Mouse (Mus musculus): ENCODE results near the gene Fezf2.

Fezf2 gene

DNA sequence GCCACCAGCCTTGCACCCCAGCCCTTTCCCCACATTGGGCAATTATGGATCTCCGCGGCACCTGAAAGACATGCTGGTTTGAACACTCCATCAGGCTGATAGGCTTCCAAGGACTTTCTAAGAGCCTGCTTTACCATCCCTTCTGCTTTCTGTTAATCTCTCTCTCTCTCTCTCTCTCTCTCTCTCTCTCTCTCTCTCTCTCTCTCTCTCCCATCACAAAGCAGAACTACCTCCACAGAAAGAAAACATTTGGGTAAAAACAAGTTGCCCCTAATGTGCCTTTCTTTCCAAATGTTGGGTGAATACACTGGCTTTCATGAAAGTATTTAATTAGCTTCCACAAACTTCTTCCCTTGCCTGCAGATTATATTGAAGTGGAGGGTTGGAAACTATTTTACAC lies at the start of gene Fezf2:
TSS of gene Fezf2 (minus strand) at position 101 of the 400 bp plus-strand sequence.
- no peak for DNase-seq

- DNase-seq, result no peak
These were observed 49.6 kb upstream of the Fezf2 start for GRCm38 (mm10) chr14:12397561-12397960.

DNA sequence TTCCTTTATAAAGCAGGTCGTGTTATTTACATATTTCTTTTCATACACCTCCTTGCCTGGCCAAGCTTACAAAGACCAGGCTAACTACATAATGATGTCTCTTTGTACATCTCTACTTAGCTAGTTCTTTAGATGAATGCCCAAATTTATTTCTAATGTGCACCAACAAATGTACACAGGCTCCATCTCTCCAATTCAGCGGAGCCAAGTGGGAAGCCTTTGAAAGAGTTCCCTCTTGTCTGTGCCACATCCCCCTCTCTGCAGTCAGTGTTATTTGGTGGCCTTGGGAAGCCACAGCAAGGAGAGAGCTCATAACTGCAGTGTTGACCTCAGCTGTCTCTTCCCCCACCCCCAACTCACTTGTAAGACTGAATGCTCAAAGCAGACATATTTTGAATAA lies 46.3 kb upstream of the Fezf2 start:
- DNase-seq, result no peak

- no peak for DNase-seq
These were observed 45.4 kb upstream of the Fezf2 start for GRCm38 (mm10) chr14:12393271-12393861.

DNA sequence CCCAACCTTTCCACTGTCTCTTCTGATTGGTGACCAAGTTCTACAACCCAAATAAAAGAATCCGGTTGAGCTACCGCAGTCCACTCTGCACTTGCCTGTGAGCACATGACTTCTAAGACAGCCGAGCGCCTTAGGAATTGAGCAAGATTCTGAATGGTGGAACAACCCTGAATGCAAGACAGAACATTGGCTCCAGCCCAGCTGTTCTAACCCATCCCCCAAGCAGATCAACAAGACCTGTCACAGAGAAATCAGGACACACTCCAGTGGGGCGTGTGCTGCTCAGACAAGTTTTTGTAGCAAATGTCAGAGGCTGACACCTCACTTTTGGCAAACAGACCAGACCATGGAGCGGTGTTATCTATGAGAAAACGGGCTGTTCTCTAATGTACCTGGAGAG lies 43.2 kb upstream of the Fezf2 start:
- no peak for DNase-seq

- no peak for DNase-seq
These were observed 40.9 kb upstream of the Fezf2 start for GRCm38 (mm10) chr14:12388806-12389436.

GRCm38 (mm10) chr14:12388192-12388795 lies 40.3 kb upstream of the Fezf2 start:
- DNase-seq, result no peak

DNA sequence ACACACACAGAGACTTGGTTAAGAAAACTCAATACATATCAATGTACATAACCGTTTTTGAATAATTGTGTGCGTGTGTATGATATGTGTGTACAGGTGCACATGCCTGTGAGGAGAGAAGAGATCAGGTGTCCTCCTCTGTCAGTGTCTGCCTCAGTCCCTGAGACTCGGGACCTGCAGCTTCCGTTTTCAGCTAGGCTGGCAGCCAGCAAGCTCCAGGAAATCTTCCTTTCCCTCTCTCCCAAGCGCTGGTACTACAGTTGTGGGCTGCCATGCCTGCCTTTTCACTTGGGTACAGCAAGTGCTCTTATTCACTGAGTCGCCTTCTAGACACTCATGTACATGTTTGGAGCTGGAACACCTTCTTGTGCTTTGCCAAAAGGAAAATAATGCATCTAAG lies 39.2 kb upstream of the Fezf2 start:
- DNase-seq, result no peak

DNA sequence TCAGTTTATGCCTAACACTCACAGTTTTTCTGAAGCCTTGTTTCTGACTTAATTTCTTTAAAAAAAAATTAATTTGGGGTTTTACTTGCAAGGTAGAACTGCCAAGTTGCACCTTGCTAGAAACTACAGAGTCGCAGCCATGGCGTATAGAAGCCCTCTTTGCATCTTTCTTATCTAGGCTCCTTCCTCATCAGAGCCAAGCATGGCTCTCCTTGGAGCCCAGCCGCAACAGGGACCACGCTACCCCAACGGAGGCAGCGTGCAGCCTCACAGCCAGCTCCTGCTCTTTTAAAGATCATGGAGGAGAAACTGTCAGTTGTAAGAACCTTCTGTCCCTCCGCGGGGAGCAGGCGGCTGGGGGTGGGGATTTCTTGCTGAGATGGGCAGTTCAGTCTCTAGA lies 29.9 kb upstream of the Fezf2 start:
- no peak for DNase-seq

DNA sequence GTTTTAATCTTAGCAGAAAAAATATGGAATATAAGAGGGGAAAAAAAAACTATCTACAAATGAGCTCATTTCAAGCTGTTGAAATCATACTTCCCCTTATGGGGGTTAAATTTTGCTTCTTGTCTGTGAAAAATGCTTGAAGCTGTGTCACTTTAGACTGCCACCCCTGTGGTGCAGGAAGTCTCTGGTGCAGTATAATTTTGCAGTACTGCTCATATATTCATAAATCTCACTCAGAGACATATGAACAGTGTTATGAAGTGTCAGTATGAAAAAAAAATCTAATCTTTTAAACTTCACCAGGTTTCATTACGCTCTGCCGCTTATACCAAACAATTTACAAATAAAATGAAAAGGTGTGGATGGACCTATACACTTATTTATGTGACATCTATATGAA lies 29.3 kb upstream of the Fezf2 start:
- no peak for DNase-seq

- DNase-seq, result no peak
These were observed 27.5 kb upstream of the Fezf2 start for GRCm38 (mm10) chr14:12375451-12375850.

- DNase-seq, result no peak
These were observed 2.4 kb upstream of the Fezf2 start for GRCm38 (mm10) chr14:12350271-12350916.

DNA sequence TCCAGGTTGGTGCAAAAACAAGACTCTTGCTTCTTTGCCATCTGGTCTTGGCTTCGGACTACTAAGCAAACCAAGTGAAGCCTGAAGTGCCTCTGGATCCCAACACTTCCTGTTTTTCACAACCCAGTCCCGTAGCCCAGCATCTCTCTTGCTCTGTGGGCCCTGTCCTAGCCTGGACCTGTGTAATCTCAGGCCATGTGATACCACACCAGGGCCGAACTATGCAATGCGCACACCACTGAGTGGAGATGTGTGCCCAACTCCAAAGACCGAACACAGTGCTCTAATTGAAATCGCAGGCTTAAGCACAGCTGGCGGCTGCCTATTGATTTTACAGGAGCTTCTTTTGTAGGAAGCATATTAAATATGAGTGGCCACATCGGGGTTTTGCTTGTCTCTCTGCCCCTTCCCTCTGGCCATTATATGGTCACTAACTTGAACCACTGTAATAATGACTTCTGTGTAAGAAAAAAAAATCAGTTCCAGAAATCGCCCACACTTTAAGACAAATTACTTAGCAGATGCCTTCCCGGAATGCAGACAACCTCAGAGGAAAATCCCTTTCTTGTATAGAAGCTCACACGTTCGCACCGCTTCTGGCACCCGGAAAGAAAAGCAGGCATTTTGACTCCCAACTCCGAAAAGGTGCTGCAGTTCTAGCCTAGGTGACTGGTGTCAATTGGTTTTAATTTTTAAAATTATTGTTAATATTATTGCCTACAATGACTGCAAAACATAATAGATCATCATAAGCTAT lies 1.5 kb upstream of the Fezf2 start:
- no peak for DNase-seq

- DNase-seq, result no peak
These were observed 956 bp downstream of the Fezf2 start for GRCm38 (mm10) chr14:12346865-12347600.

DNA sequence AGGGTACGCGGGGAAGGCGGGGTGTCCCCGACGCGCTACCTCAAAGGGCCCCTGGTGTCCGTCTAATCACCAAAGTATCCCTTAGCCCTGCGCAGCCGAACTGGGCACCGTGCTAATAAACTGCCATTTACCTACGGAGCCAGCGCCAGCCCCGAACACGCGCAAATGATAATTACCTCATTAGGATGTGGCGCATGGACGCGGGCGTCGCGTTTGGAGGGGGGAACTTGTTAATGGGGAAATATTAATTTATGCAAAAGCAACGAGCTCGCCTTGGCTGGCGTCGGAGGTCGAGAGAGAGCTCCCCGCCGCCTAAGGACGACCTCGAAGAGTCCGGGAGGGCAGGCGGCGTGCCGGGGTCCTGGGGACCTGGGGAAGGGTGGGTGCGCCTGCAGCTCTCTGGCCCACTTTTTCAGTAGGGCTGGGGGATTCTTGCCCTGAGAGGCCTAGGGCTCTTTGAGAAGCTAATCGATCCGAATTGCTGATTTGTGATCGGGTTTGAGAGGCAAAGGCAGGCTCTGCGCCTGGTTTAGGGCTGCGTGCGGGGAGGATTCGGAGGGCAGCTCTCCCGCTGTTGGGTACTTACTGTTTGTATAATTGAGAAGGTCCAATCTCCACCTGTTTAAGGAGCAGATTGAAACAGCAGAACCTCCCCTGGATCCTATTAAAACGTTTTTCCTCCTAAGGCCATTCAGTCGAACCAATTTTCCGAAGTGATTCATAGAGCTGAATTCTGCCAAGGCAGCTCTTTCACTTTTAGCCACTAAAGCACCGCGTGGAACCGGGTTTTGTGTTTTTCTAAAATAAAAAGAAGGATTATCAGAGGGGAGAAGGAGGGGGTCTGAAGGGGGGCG lies 1.8 kb downstream of the Fezf2 start:
- DNase-seq, result no peak

GRCm38 (mm10) chr14:12345241-12345921 lies 2.6 kb downstream of the Fezf2 start:
- no peak for DNase-seq

DNA sequence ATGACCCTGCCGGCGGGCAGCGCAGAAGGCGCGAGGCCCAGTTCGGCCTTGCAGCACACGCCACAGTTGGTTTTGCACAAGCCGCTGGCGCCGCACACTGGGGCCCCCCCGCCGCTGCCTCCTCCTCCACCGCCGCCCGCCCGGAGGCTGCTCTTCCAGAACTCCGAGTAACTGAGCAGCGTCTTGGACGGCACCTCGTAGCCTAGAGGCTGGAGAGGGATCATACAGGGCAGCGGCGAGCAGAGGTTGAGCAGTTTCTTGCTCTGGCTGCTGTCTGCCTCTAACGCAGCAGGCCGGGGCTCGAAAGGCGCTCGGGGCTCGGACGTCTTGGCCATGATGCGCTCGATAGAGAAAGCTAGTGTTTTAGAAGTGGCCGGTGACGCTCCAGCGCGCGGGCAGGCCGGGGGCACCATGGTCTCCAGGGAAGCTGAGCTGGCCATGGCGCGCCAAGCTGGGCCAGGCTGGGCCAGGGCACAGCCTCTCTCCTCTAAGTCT lies 3.2 kb downstream of the Fezf2 start:
- no peak for DNase-seq

DNA sequence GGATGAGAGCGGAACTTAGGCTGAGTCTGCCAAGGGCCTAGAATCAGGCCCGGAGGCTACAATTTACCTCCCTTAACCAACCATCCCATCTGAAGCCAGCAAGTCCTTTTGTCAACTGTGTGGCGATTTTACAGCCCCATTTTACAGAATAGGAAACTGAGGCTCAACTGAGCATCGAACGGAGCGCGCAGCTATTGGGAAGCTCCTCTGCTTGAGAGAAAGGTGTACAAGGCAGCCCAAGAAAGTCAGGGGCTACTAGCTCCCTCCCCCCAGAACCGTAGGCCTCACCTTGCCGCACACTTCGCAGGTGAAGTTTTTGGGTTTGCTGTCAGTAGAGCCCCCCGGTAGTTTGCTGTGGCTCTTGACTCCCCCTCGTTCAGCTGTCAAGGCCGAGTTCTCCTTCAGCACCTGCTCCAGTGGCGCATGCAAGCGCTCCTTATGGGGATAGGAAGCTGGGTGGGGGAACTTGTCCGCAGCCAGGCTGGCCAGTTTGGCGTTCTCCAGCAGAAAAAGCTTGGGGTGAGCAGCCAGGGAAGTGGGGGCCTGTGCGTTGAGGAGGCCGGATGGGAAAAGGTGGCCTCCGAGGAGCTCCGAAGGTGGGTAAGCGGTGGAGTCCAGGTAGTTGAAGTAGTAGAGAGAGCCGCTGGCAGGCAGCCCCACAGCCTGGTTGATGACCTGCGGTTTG lies 3.8 kb downstream of the Fezf2 start:
- no peak for DNase-seq

GRCm38 (mm10) chr14:12343451-12343941 lies 4.5 kb downstream of the Fezf2 start:
- no peak for DNase-seq

Data from kidney, postnatal 14 days (tissue).